Mouse (Mus musculus) megakaryocyte, embryonic 14.5 days (primary cell): ENCODE measurements around the gene Olfr97.

Experiments
- FLI1 ChIP-seq: IDR thresholded peaks from 2 replicates; pipeline ENCODE4 v1.6.1; 2012; ENCODE audit warnings: low read length, inconsistent platforms, mixed read lengths
- GATA1 ChIP-seq: IDR thresholded peaks from 3 replicates; pipeline ENCODE4 v1.6.1; 2012; ENCODE audit warnings: mixed read lengths, low read length, inconsistent platforms, borderline replicate concordance

DNA sequence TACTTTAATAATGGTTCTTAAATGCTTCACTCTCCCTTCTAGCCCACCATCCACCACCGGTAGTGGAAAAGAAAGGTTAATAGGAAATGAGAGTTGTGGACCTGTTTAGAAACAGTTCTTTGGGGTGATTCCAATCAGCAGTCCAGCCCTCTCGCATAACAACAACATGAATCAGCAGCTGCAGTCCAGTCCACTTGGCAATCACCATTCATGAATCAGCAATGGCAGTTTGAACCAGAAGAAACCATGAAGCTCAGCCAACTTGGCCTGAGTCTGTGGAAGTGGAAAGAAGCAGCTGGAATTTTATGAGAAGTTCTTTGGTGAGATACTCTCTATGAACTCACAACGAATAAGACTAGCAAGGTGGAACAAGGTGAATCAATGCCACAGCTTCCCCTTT is 18.6 kb downstream of the Olfr97 start:
- TF ChIP-seq GATA1 = no peak
- no peak for TF ChIP-seq FLI1
